In the genomic region with DNA sequence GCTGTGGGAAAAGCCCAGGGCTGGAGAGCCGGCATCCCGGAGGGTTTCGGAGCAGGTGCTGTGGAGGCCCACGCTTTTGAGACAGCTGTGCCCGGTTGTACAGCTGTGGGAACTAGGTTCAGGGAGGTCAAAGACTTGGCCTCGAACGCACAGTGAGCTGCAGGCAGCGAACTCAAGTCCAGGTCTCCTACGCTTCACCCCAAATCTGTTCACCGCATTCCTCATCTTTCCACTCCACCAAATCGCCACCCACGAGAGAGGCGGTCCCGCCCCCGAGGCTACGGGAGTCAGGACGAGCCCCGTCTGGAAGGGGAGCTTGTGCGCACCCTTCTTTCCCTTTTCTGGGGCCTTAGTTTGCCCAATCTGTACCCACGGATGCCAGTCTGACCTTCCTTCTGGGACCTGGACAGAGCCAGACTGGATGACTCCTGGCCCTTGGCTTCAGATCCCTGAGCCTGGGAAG, we compare ENCODE assay signal across 8 mouse cellular contexts. TPM values are rescaled to one million over a fixed set of nuclear protein-coding genes. Genes with fewer than 3 reads are reported as not detected.
DNase-seq lines count a peak whose midpoint lies in the region; ATAC-seq and TF ChIP-seq lines count a peak whose summit lies in the region.

No protein-coding gene starts in this region.

- peak; percentile 13; the same call in 1 of the 2 replicates for ATAC-seq in cerebellum, adult (ENCODE audit: insufficient number of reproducible peaks, low FRiP score, low TSS enrichment)
- peak; percentile 17 for ATAC-seq in kidney, postnatal 0 days (replicated peaks; ENCODE audit: low FRiP score, low read depth)
- peak; percentile 52; the same call in 1 of the 2 replicates for ATAC-seq in stomach, embryonic 16.5 days (ENCODE audit: insufficient read depth, low FRiP score)

- WGBS in forebrain, embryonic 10.5 days: 2% methylated on average over 20 of the region's 20 CpGs
- under 1% methylated on average over 20 of the region's 20 CpGs for WGBS in kidney, postnatal 0 days
- under 1% methylated on average over 20 of the region's 20 CpGs for WGBS in stomach, embryonic 16.5 days

- H3K36me3 ChIP-seq in forebrain, embryonic 10.5 days (replicated peaks): peaks cover 25% of the 10 kb centered on the region
- H3K36me3 ChIP-seq in kidney, postnatal 0 days (ENCODE audit: insufficient read depth, low read length): no peaks in the 10 kb centered on the region
- H3K36me3 ChIP-seq in stomach, embryonic 16.5 days (ENCODE audit: control insufficient read depth, insufficient read depth, low read length): no peaks in the 10 kb centered on the region

- DNase-seq in cerebellum, adult 8-10 months: no peak
- peak; percentile 17 for DNase-seq in right cerebral cortex, postnatal 14 days
- no peak for DNase-seq in right cerebral cortex, postnatal 25 days
- DNase-seq in forebrain, embryonic 10.5 days (ENCODE audit: extremely low spot score, low spot score): no peak
- peak; percentile 57 for DNase-seq in kidney, postnatal 0 days (ENCODE audit: low spot score)
- peak; percentile 57 for DNase-seq in lung, postnatal 14 days

- H3K4me3 ChIP-seq in forebrain, embryonic 10.5 days: peak overlapping the region; percentile 89
- H3K4me3 ChIP-seq in kidney, postnatal 0 days (replicated peaks; ENCODE audit: low read depth, low read length): peak overlapping the region; percentile 94
- peak overlapping the region; percentile 92 for H3K4me3 ChIP-seq in stomach, embryonic 16.5 days (replicated peaks; ENCODE audit: low read length)

- no peaks in the 10 kb centered on the region for H3K27me3 ChIP-seq in forebrain, embryonic 10.5 days (ENCODE audit: poor library complexity, severe bottlenecking)
- no peaks in the 10 kb centered on the region for H3K27me3 ChIP-seq in kidney, postnatal 0 days (ENCODE audit: insufficient read depth, low read length)
- H3K27me3 ChIP-seq in stomach, embryonic 16.5 days (ENCODE audit: control insufficient read depth, insufficient read depth, low read length): no peaks in the 10 kb centered on the region

- peak overlapping the region; percentile 78 for H3K4me2 ChIP-seq in kidney, postnatal 0 days (ENCODE audit: low read length)
- peak overlapping the region; percentile 97 for H3K4me2 ChIP-seq in stomach, embryonic 16.5 days (ENCODE audit: low read depth, low read length)

- H3K9me3 ChIP-seq in forebrain, embryonic 10.5 days: no peaks in the 10 kb centered on the region
- H3K9me3 ChIP-seq in kidney, postnatal 0 days (replicated peaks; ENCODE audit: low read length): no peaks in the 10 kb centered on the region
- no peaks in the 10 kb centered on the region for H3K9me3 ChIP-seq in stomach, embryonic 16.5 days (replicated peaks; ENCODE audit: control insufficient read depth, low read length)

- H3K4me1 ChIP-seq in forebrain, embryonic 10.5 days: peaks cover 24% of the 10 kb centered on the region
- H3K4me1 ChIP-seq in kidney, postnatal 0 days (replicated peaks; ENCODE audit: insufficient read depth, low read length): peaks cover 9% of the 10 kb centered on the region; the same call in 1 of the 2 replicates
- peaks cover 11% of the 10 kb centered on the region for H3K4me1 ChIP-seq in stomach, embryonic 16.5 days (ENCODE audit: control insufficient read depth, insufficient read depth, low read length)

- H3K27ac ChIP-seq in forebrain, embryonic 10.5 days: peak overlapping the region; percentile 89
- peak overlapping the region; percentile 97 for H3K27ac ChIP-seq in kidney, postnatal 0 days
- peak overlapping the region; percentile 96 for H3K27ac ChIP-seq in stomach, embryonic 16.5 days (ENCODE audit: low read length)

- peak overlapping the region; percentile 90 for H3K9ac ChIP-seq in kidney, postnatal 0 days (ENCODE audit: low read depth, low read length)
- peak overlapping the region; percentile 91 for H3K9ac ChIP-seq in stomach, embryonic 16.5 days (ENCODE audit: low read length)

- TF ChIP-seq CTCF in kidney, postnatal 0 days (IDR thresholded peaks at IDR 0.05; ENCODE audit: low read depth): no peak

RNA-seq across cellular contexts. Expression of a gene that starts 0.4 kb away (rescaled TPM):
- polyA plus RNA-seq in forebrain, embryonic 10.5 days (2016; fragmentation: Nextera tagmentation; extraction: Ambion mirVana): 39.6 and 42.4 TPM in 2 replicates
- 37.8 and 39.1 TPM in 2 replicates for polyA plus RNA-seq in kidney, postnatal 0 days (2015; fragmentation: Nextera tagmentation; extraction: Ambion mirVana)
- polyA plus RNA-seq in stomach, embryonic 16.5 days (2015; fragmentation: Nextera tagmentation; extraction: Ambion mirVana): 30.7 and 31.4 TPM in 2 replicates

RNA-seq across cellular contexts. Expression of a gene that starts 36.4 kb away (rescaled TPM):
- 1.4 TPM in 2 replicates for polyA plus RNA-seq in forebrain, embryonic 10.5 days (2016; fragmentation: Nextera tagmentation; extraction: Ambion mirVana)
- polyA plus RNA-seq in kidney, postnatal 0 days (2015; fragmentation: Nextera tagmentation; extraction: Ambion mirVana): 0.25 and 0.32 TPM in 2 replicates
- 1.8 and 4.5 TPM in 2 replicates for polyA plus RNA-seq in stomach, embryonic 16.5 days (2015; fragmentation: Nextera tagmentation; extraction: Ambion mirVana)

RNA-seq across cellular contexts. Expression of a gene that starts 42.7 kb away (rescaled TPM):
- polyA plus RNA-seq in forebrain, embryonic 10.5 days (2016; fragmentation: Nextera tagmentation; extraction: Ambion mirVana): 42.8 and 43.1 TPM in 2 replicates
- 28.8 and 31.8 TPM in 2 replicates for polyA plus RNA-seq in kidney, postnatal 0 days (2015; fragmentation: Nextera tagmentation; extraction: Ambion mirVana)
- 92.6 and 109 TPM in 2 replicates for polyA plus RNA-seq in stomach, embryonic 16.5 days (2015; fragmentation: Nextera tagmentation; extraction: Ambion mirVana)

RNA-seq across cellular contexts. Expression of a gene that starts 52.9 kb away (rescaled TPM):
- polyA plus RNA-seq in forebrain, embryonic 10.5 days (2016; fragmentation: Nextera tagmentation; extraction: Ambion mirVana): 0.20 and 0.21 TPM in 2 replicates
- polyA plus RNA-seq in kidney, postnatal 0 days (2015; fragmentation: Nextera tagmentation; extraction: Ambion mirVana): 4.5 and 4.7 TPM in 2 replicates
- 3.4 and 3.5 TPM in 2 replicates for polyA plus RNA-seq in stomach, embryonic 16.5 days (2015; fragmentation: Nextera tagmentation; extraction: Ambion mirVana)

Comparison
In these comparisons a context has a peak if more than half of its experiments do, and no peak if none do; other contexts are left out.
1. DNase-seq: peak in right cerebral cortex, postnatal 14 days (single experiment), kidney, postnatal 0 days (single experiment) and lung, postnatal 14 days (single experiment); none in cerebellum, adult 8-10 months (single experiment), right cerebral cortex, postnatal 25 days (single experiment) and forebrain, embryonic 10.5 days (single experiment).
2. Peak in every context shown above with its lines, with median percentiles within 50 percentile points of each other: ATAC-seq, H3K27ac ChIP-seq and H3K4me3 ChIP-seq.